Mouse (Mus musculus) limb, embryonic 12.5 days (tissue): Measurements from ENCODE around the gene Ankrd33. TPM values are rescaled to one million over a fixed set of nuclear protein-coding genes. Genes with fewer than 3 reads are reported as not detected.

ENCODE experiments used
- ATAC-seq: fragments of 200-750 bp; cut with Nextera tagmentation; 2 replicates; pipeline ENCODE4 v1.8.0; 2017; ENCODE audit warnings: low read depth, moderate TSS enrichment; ENCODE audit not compliant: insufficient number of reproducible peaks, insufficient read depth, low FRiP score, low TSS enrichment
- H3K27ac ChIP-seq: fragments of 300-500 bp; sonication (generic); 2 replicates; pipeline ENCODE4 v1.5.1; 2016; ENCODE audit warnings: mild to moderate bottlenecking, moderate library complexity
- H3K27me3 ChIP-seq: fragments of 300-500 bp; sonication (generic); 2 replicates; pipeline ENCODE4 v1.6.1; 2016; ENCODE audit warnings: mild to moderate bottlenecking, moderate library complexity
- H3K36me3 ChIP-seq: fragments of 300-500 bp; sonication (generic); 2 replicates; pipeline ENCODE4 v1.6.1; 2016; ENCODE audit warnings: mild to moderate bottlenecking, moderate library complexity
- H3K4me1 ChIP-seq: fragments of 300-500 bp; sonication (generic); replicated peaks from 2 replicates; pipeline ENCODE4 v1.6.1; 2016
- H3K4me2 ChIP-seq: fragments of 300-500 bp; sonication (generic); 2 replicates; pipeline ENCODE4 v1.6.1; 2016; ENCODE audit warnings: mild to moderate bottlenecking, moderate library complexity
- H3K4me3 ChIP-seq: fragments of 300-500 bp; sonication (generic); replicated peaks from 2 replicates; pipeline ENCODE4 v1.5.1; 2016; ENCODE audit warnings: mild to moderate bottlenecking
- H3K9ac ChIP-seq: fragments of 300-500 bp; sonication (generic); replicated peaks from 2 replicates; pipeline ENCODE4 v1.6.1; 2016; ENCODE audit warnings: mild to moderate bottlenecking, moderate library complexity
- H3K9me3 ChIP-seq: fragments of 300-500 bp; sonication (generic); 2 replicates; pipeline ENCODE4 v1.6.1; 2016; ENCODE audit warnings: mild to moderate bottlenecking, moderate library complexity
- WGBS: fragments of 180-500 bp; shearing (Covaris S2); methylation state at CpG from one replicate; pipeline ENCODE4 v1.1.7; 2016; 5-methylcytosine and 5-hydroxymethylcytosine counted together
- polyA plus RNA-seq: library from polyadenylated mRNA; unstranded; fragments of >200 nt; fragmentation: Nextera tagmentation; extraction: Ambion mirVana; gene quantifications from 2 replicates; pipeline ENCODE4 v1.2.1, GENCODE M21; 2016

The Ankrd33 gene
- polyA plus RNA-seq: not detected in 2 replicates

DNA sequence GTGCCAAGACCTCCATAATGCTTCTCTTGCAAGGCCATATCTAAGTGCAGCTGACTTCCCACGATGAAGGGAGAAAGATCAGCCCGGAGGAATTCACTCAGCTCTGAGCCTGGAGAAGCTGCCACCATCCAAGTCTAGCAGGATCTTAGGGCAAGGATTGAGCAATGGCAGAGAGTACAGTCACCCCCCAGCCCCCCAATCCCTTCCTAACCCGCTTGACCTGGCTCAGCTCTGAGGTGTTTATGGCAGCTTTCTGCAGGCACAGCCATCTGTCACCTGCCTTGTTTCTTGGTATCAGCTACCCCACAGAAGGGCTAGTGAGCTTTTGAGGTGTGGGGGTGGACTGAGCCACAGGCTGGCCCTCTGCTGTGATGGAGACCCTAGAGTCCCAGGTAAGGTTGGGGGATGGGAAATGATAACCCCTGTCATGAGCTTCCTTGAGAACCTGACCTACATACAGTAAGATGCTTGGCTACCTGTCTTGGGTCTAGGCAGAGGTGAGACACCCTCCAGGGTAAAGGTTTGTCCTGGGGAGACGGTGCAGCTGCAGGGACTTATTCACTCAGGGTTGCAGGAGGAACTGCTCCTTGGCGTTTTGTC lies at the start of gene Ankrd33:
Gene Ankrd33, plus strand, starts transcription at position 245 of the 600 bp plus-strand sequence.
- WGBS: 74% methylated on average over 5 of the region's 5 CpGs

GRCm38 (mm10) chr15:101066364-101066847 lies 49.1 kb upstream of the Ankrd33 start:
- 22% methylated on average over 6 of the region's 6 CpGs for WGBS
- H3K9me3 ChIP-seq: no peaks in the 10 kb centered on the region
- no peaks in the 10 kb centered on the region for H3K27me3 ChIP-seq
- peaks cover 6% of the 10 kb centered on the region for H3K36me3 ChIP-seq
- H3K4me3 ChIP-seq: no peak overlapping the region
- peaks cover 80% of the 10 kb centered on the region for H3K4me1 ChIP-seq
- H3K9ac ChIP-seq: no peak overlapping the region
- peak overlapping the region; percentile 59; the same call in 1 of the 2 replicates for H3K27ac ChIP-seq
- no peak for ATAC-seq
- H3K4me2 ChIP-seq: no peak overlapping the region

More for the DNA sequence above, at the start of gene Ankrd33:
- Histone ChIP-seq H3K4me3 (no peak within 1 kb of the TSS), H3K27me3 (peaks cover 8% of the 10 kb centered on the region; the same call in 1 of the 2 replicates), H3K4me2 (no peak within 1 kb of the TSS), H3K9me3 (peaks cover 6% of the 10 kb centered on the region; the same call in 1 of the 2 replicates), H3K36me3 (no peaks in the 10 kb centered on the region), H3K27ac (no peak within 1 kb of the TSS), H3K9ac (no peak within 1 kb of the TSS), H3K4me1 (0 out of 2 replicates have a peak, but pooled peaks cover 3% of the 10 kb centered on the region)
- no peak for ATAC-seq

GRCm38 (mm10) chr15:101066920-101067696 lies 48.4 kb upstream of the Ankrd33 start:
- H3K36me3 ChIP-seq: peaks cover 6% of the 10 kb centered on the region
- ATAC-seq: no peak
- H3K9me3 ChIP-seq: no peaks in the 10 kb centered on the region
- H3K27me3 ChIP-seq: no peaks in the 10 kb centered on the region
- H3K9ac ChIP-seq: no peak overlapping the region; the same call in 1 of the 2 replicates
- H3K4me3 ChIP-seq: no peak overlapping the region
- peaks cover 82% of the 10 kb centered on the region for H3K4me1 ChIP-seq
- WGBS: 29% methylated on average over 7 of the region's 9 CpGs
- peak overlapping the region; percentile 50; the same call in 1 of the 2 replicates for H3K27ac ChIP-seq
- no peak overlapping the region for H3K4me2 ChIP-seq

DNA sequence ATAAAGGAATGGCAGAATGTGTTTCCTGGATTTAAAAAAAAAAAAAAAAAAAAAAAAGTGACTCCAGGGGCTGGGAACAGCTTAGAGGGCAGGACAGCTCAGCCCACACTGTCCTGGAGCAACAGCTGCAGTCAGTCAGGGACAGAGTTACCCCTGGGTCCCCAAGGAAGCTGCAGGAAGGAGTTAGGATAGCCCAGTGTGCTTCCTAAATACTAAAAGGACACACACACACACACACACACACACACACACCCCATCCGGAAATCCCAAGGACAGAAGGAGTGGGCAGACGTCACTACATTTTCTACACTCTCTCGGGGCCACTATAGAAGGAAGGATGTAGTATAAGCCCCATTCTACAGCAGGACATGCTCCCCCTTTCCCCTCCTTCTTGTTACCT lies 47.5 kb upstream of the Ankrd33 start:
- no peak for ATAC-seq
- Histone ChIP-seq H3K9ac (no peak overlapping the region), H3K4me1 (peaks cover 73% of the 10 kb centered on the region), H3K27me3 (no peaks in the 10 kb centered on the region), H3K27ac (0 out of 2 replicates have a peak overlapping the region, but pooled peaks have one; percentile 17), H3K36me3 (peaks cover 6% of the 10 kb centered on the region), H3K4me3 (no peak overlapping the region), H3K4me2 (no peak overlapping the region), H3K9me3 (no peaks in the 10 kb centered on the region)
- 72% methylated on average over 3 of the region's 3 CpGs for WGBS

DNA sequence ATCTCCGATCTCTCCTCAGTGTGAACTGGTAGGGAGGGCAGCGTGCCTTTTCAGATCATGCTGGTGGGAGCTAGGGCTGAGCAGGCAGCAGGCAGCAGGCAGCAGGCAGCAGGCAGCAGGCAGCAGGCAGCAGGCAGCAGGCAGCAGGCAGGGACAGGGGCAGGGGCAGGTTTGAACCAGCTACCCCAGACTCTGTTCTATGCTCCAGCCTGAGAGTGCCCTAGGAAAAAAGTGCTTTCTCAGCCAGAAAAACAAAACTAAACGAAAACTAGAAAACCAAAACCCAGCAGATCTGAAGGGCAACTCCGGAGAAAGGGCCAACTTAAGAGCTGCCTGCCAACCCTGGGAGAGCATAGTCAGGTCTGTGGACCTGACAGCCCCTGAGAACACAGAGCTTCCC lies 46.9 kb upstream of the Ankrd33 start:
- Histone ChIP-seq H3K27me3 (no peaks in the 10 kb centered on the region), H3K9ac (no peak overlapping the region), H3K4me3 (no peak overlapping the region), H3K36me3 (peaks cover 3% of the 10 kb centered on the region), H3K4me2 (no peak overlapping the region), H3K9me3 (no peaks in the 10 kb centered on the region), H3K27ac (0 out of 2 replicates have a peak overlapping the region, but pooled peaks have one; percentile 37), H3K4me1 (peaks cover 70% of the 10 kb centered on the region)
- no peak for ATAC-seq
- 81% methylated on average over 4 of the region's 4 CpGs for WGBS

- Histone ChIP-seq H3K4me1 (peaks cover 76% of the 10 kb centered on the region), H3K9me3 (no peaks in the 10 kb centered on the region), H3K27me3 (no peaks in the 10 kb centered on the region), H3K9ac (0 out of 2 replicates have a peak overlapping the region, but pooled peaks have one; percentile 0), H3K4me2 (no peak overlapping the region), H3K27ac (peak overlapping the region; percentile 68; the same call in 1 of the 2 replicates), H3K36me3 (peaks cover 7% of the 10 kb centered on the region), H3K4me3 (no peak overlapping the region)
- WGBS: 51% methylated on average over 9 of the region's 9 CpGs
- ATAC-seq: no peak
Observed at GRCm38 (mm10) chr15:101069641-101070190, 45.8 kb upstream of the Ankrd33 start.

DNA sequence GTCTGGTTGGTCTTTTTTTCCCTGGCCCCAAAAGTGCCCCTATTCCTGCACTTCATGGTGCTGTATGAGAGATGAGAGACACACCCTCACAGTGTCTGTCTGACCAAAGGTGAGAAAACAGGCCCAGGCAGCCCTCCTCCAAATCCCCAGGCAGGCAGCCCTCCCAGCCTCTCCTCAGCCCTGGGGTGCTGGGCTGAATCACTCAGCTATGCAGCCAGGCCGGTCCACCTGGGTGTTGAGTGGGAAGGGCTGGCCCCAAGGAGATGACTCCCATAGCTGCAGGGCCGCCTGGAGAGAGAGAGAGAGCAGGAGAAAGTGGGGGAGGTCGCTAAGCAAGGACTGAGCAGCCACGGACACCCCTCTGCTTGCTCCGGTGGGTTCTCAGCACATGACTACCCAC lies 44.8 kb upstream of the Ankrd33 start:
- H3K4me1 ChIP-seq: peaks cover 76% of the 10 kb centered on the region
- H3K9ac ChIP-seq: no peak overlapping the region; the same call in 1 of the 2 replicates
- no peaks in the 10 kb centered on the region for H3K9me3 ChIP-seq
- H3K36me3 ChIP-seq: peaks cover 5% of the 10 kb centered on the region; the same call in 1 of the 2 replicates
- peak overlapping the region; percentile 68 for H3K27ac ChIP-seq
- no peak for ATAC-seq
- H3K4me3 ChIP-seq: no peak overlapping the region
- H3K4me2 ChIP-seq: no peak overlapping the region; the same call in 1 of the 2 replicates
- 22% methylated on average over 5 of the region's 5 CpGs for WGBS
- no peaks in the 10 kb centered on the region for H3K27me3 ChIP-seq

DNA sequence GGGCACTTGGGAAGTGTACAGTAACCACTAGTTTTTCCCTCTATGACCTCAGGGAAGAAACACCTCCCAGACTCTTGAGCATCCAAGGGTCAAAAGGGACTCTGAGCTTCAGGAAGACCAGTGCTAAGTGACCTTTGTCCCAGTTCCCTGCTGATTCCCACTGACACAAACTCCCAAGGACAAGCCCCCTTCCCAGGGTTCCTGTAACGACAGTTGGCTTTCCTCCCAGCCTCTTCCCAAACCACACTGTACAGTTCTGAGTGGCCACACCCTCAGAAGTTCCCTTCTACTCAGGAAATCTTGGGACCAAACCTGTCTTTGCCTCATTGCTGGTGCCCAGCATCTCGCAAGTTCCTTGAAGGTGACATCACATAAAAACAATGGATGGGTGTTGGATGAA lies 42.8 kb upstream of the Ankrd33 start:
- WGBS: 64% methylated on average over 2 of the region's 2 CpGs
- ATAC-seq: no peak
- H3K27ac ChIP-seq: no peak overlapping the region
- no peak overlapping the region for H3K4me2 ChIP-seq
- no peaks in the 10 kb centered on the region for H3K27me3 ChIP-seq
- peaks cover 72% of the 10 kb centered on the region for H3K4me1 ChIP-seq
- H3K9ac ChIP-seq: no peak overlapping the region
- no peak overlapping the region for H3K4me3 ChIP-seq
- H3K9me3 ChIP-seq: no peaks in the 10 kb centered on the region
- peaks cover 5% of the 10 kb centered on the region; the same call in 1 of the 2 replicates for H3K36me3 ChIP-seq

GRCm38 (mm10) chr15:101074067-101074466 lies 41.5 kb upstream of the Ankrd33 start:
- H3K36me3 ChIP-seq: peaks cover 5% of the 10 kb centered on the region; the same call in 1 of the 2 replicates
- WGBS: 80% methylated on average over 5 of the region's 5 CpGs
- ATAC-seq: no peak
- H3K9ac ChIP-seq: 0 out of 2 replicates have a peak overlapping the region, but pooled peaks have one; percentile 12
- H3K4me2 ChIP-seq: no peak overlapping the region
- H3K4me3 ChIP-seq: no peak overlapping the region
- H3K27ac ChIP-seq: no peak overlapping the region
- no peaks in the 10 kb centered on the region for H3K27me3 ChIP-seq
- no peaks in the 10 kb centered on the region for H3K9me3 ChIP-seq
- H3K4me1 ChIP-seq: peaks cover 64% of the 10 kb centered on the region

DNA sequence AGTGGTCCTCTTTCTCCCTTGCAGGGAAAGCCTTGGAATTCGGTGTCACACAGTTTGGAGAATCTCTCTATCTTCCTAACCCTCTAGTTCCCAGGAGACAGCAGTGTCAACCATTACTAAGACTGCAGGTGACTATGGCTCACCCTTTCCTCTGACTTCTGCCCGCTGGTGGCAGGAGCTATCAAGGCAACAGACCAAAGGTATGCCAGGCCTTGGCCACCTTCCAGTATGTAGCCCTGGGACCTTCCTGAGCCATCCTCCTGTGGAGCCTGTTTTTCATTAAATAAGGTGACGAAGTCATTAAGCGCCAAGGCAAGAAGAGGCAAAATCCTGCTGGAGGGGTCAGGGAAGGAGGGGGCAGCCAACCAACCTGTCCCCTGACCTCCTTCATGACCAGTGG lies 40.4 kb upstream of the Ankrd33 start:
- Histone ChIP-seq H3K9ac (no peak overlapping the region), H3K27me3 (no peaks in the 10 kb centered on the region), H3K4me1 (peaks cover 58% of the 10 kb centered on the region), H3K36me3 (peaks cover 5% of the 10 kb centered on the region; the same call in 1 of the 2 replicates), H3K4me3 (no peak overlapping the region), H3K4me2 (peak overlapping the region; percentile 85), H3K9me3 (no peaks in the 10 kb centered on the region), H3K27ac (no peak overlapping the region)
- ATAC-seq: no peak
- 40% methylated on average over 4 of the region's 4 CpGs for WGBS

DNA sequence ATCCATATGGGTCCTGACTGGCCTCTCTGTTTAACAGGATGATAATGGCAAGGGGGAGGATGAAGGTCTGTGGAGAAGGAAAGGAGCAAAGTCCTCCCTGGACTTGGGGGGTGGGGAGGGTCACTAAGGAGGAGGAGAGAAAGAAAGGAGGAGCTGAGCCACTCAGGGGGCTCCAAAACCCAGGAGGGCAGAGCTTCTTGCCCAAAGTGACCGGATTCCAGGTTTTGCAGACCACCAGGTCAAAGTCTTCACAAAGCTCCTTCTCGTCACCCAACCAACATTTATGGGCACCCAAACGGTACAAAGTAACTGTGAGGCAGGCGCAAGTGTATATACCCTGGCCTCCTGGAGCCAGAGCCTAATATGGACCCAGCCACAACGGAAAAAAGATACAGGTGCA lies 39.9 kb upstream of the Ankrd33 start:
- Histone ChIP-seq H3K4me3 (peak overlapping the region; percentile 98), H3K27me3 (no peaks in the 10 kb centered on the region), H3K9me3 (no peaks in the 10 kb centered on the region), H3K4me1 (peaks cover 56% of the 10 kb centered on the region), H3K9ac (peak overlapping the region; percentile 5; the same call in 1 of the 2 replicates), H3K27ac (peak overlapping the region; percentile 35; the same call in 1 of the 2 replicates), H3K36me3 (peaks cover 5% of the 10 kb centered on the region; the same call in 1 of the 2 replicates), H3K4me2 (peak overlapping the region; percentile 85)
- 15% methylated on average over 5 of the region's 5 CpGs for WGBS
- no peak for ATAC-seq
